Mouse (Mus musculus): ENCODE results near the gene Kansl2. TPM values are rescaled to one million over a fixed set of nuclear protein-coding genes. Genes with fewer than 3 reads are reported as not detected.

The Kansl2 gene
- polyA plus RNA-seq, 1 experiment from 2014 or later: 144 TPM

DNA sequence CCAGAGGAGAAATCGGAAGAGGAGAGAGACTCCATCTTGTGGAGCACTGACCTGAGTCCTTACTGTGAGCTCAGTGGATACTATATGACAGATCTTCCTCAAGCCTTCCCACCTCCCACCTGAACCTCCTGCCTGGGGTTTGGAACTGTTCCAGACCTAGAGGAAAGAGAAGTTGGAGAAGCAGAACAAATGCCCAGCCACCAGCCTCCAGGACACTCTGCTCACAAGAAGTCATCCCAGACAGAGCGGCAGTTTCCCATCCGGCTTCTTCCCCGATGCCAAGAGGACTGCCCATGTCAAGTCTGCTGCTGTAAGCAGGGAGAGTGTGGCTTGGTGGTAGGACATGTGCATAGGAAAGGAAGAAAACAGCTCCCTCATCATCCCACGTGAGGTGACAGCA, 57.8 kb downstream of the Kansl2 start:
- H3K36me3 ChIP-seq (replicated peaks): no peaks in the 10 kb centered on the region
- no peak overlapping the region for H3K27ac ChIP-seq
- no peaks in the 10 kb centered on the region for H3K4me1 ChIP-seq
- 82% methylated on average over 5 of the region's 5 CpGs for WGBS
- H3K4me3 ChIP-seq: no peak overlapping the region
- no peak for DNase-seq (ENCODE audit: extremely low spot score, low spot score)
- H3K27me3 ChIP-seq (ENCODE audit: poor library complexity, severe bottlenecking): no peaks in the 10 kb centered on the region
- H3K9me3 ChIP-seq: no peaks in the 10 kb centered on the region

DNA sequence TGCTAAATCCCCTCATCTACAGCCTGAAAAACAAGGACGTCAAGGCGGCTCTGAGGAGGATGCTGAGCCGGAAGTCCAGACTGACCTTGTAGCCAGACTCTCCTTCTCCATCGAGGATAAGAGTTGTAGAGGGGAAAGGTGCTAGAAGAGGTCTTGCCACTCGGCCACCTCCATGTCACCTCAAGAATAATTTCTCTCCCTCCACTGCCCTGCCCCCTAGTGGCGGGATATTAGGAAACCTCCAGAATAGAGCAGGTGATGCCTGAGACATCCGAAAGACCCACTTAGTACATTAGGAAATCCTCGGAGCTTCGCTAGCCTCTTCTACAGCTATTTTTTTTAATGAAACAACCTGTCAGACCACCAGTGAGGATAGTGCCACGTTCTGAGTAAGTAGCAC, 58.7 kb downstream of the Kansl2 start:
- no peaks in the 10 kb centered on the region for H3K27me3 ChIP-seq (ENCODE audit: poor library complexity, severe bottlenecking)
- no peaks in the 10 kb centered on the region for H3K9me3 ChIP-seq
- no peaks in the 10 kb centered on the region for H3K36me3 ChIP-seq (replicated peaks)
- H3K27ac ChIP-seq: no peak overlapping the region
- 59% methylated on average over 10 of the region's 10 CpGs for WGBS
- H3K4me1 ChIP-seq: no peaks in the 10 kb centered on the region
- H3K4me3 ChIP-seq: no peak overlapping the region
- peak; percentile 21 for DNase-seq (ENCODE audit: extremely low spot score, low spot score)

DNA sequence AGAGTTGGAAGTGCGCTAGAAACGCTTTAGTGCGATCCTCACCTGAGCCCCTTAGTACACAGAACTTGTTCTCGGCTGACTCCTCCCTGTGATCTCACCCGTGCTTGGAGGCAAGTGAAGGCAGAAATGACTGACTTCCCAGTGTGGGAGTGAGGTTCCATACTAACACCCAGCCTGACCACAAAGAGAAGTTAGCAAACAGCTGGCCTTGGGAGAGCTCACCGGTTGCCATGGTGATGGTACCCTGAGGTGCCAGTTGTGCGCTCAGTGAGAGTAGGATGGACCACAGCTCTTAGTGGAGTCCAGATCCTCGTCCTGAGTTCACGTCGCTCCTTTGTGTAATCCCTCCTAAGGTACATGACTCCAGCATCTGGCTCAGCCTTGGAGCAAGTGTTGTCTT, 59.1 kb downstream of the Kansl2 start:
- Histone ChIP-seq H3K4me1 (no peaks in the 10 kb centered on the region), H3K9me3 (no peaks in the 10 kb centered on the region), H3K27me3 (ENCODE audit: poor library complexity, severe bottlenecking) (no peaks in the 10 kb centered on the region), H3K4me3 (no peak overlapping the region), H3K27ac (no peak overlapping the region), H3K36me3 (replicated peaks) (no peaks in the 10 kb centered on the region)
- 87% methylated on average over 10 of the region's 10 CpGs for WGBS
- no peak for DNase-seq (ENCODE audit: extremely low spot score, low spot score)

DNA sequence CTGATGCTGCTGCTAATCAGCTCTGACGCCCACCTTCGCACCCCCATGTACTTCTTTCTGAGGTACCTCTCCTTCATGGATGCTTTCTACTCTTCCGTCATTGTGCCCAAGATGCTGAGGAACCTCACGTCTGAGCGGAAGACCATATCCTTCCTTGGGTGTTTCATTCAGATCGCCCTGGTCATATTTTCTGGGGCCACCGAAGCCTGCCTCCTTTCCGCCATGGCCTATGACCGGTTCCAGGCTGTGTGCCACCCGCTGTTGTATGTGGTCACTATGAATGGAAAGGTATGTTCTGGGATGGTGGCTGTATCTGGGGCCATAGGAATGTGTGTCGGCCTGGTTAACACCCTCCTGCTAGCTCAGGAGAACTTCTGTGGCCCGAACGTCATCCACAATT, 62.5 kb downstream of the Kansl2 start:
- Histone ChIP-seq H3K27me3 (ENCODE audit: poor library complexity, severe bottlenecking) (no peaks in the 10 kb centered on the region), H3K9me3 (no peaks in the 10 kb centered on the region), H3K4me3 (no peak overlapping the region), H3K27ac (no peak overlapping the region), H3K36me3 (replicated peaks) (no peaks in the 10 kb centered on the region), H3K4me1 (no peaks in the 10 kb centered on the region)
- 90% methylated on average over 13 of the region's 13 CpGs for WGBS
- no peak for DNase-seq (ENCODE audit: extremely low spot score, low spot score)

DNA sequence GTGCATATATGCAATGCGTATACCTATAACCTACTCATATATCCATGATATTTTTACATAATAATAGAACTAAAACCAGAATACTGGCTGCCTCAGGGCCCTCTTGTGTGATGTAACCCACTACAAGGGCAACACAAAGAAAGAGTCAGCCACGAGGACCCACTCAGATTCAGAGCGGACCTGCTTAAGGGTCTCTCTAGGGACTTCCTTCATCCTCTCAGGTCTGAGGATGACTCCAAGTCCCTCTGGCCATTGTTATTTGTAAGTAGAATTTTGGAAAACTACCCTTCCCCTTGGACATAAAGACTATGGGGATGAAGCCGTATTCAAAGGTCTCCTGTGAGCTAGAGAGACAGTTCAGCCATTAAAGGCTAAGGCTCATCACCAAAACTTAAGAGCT, 64.5 kb downstream of the Kansl2 start, which contains the start of gene OR5BS1P:
Gene OR5BS1P, plus strand, starts transcription at position 301 of the 400 bp plus-strand sequence.
- WGBS: 91% methylated on average over 4 of the region's 4 CpGs
- Histone ChIP-seq H3K4me3 (no peak within 1 kb of the TSS), H3K27ac (no peak within 1 kb of the TSS), H3K4me1 (no peaks in the 10 kb centered on the region), H3K27me3 (ENCODE audit: poor library complexity, severe bottlenecking) (no peaks in the 10 kb centered on the region), H3K36me3 (replicated peaks) (no peaks in the 10 kb centered on the region), H3K9me3 (no peaks in the 10 kb centered on the region)
- no peak for DNase-seq (ENCODE audit: extremely low spot score, low spot score)

Small RNA genes lying within 50 kb of the gene (microRNA-seq; reads per million reads assigned to microRNA genes)
- gene Mir1291: 0.90 reads per million

Other genes starting within 250 kb of the Kansl2 start
- gene Zfp641, start 238.1 kb downstream of the Kansl2 start, polyA plus RNA-seq (2016; fragmentation: Nextera tagmentation; extraction: Ambion mirVana): 0.47 and 0.58 TPM in 2 replicates
- gene Olfr285, start 216.9 kb downstream of the Kansl2 start, polyA plus RNA-seq (2016; fragmentation: Nextera tagmentation; extraction: Ambion mirVana): not detected in 2 replicates
- not detected in 2 replicates for gene Olfr284, start 193.3 kb downstream of the Kansl2 start, polyA plus RNA-seq (2016; fragmentation: Nextera tagmentation; extraction: Ambion mirVana)
- gene Olfr283, start 153.3 kb downstream of the Kansl2 start, polyA plus RNA-seq (2016; fragmentation: Nextera tagmentation; extraction: Ambion mirVana): not detected in 2 replicates
- gene Olfr282, start 103.0 kb downstream of the Kansl2 start, polyA plus RNA-seq (2016; fragmentation: Nextera tagmentation; extraction: Ambion mirVana): not detected in 2 replicates
- gene Olfr281, start 81.7 kb downstream of the Kansl2 start, polyA plus RNA-seq (2016; fragmentation: Nextera tagmentation; extraction: Ambion mirVana): not detected in 2 replicates
- not detected in 2 replicates for gene OR5BS1P, start 64.4 kb downstream of the Kansl2 start, polyA plus RNA-seq (2016; fragmentation: Nextera tagmentation; extraction: Ambion mirVana)
- 0.49 TPM in 1 of 2 replicates, not detected in the other for gene Lalba, start 51.5 kb downstream of the Kansl2 start, polyA plus RNA-seq (2016; fragmentation: Nextera tagmentation; extraction: Ambion mirVana)
- gene Olfr279, start 41.9 kb downstream of the Kansl2 start, polyA plus RNA-seq (2016; fragmentation: Nextera tagmentation; extraction: Ambion mirVana): not detected in 2 replicates
- 59.8 and 62.0 TPM in 2 replicates for gene Ccnt1, start 36.7 kb upstream of the Kansl2 start, polyA plus RNA-seq (2016; fragmentation: Nextera tagmentation; extraction: Ambion mirVana)
- gene 4930415O20Rik, start 36.7 kb upstream of the Kansl2 start, polyA plus RNA-seq (2016; fragmentation: Nextera tagmentation; extraction: Ambion mirVana): 0.29 TPM in 1 of 2 replicates, not detected in the other
- 9.4 and 11.9 TPM in 2 replicates for gene Adcy6, start 75.8 kb upstream of the Kansl2 start, polyA plus RNA-seq (2016; fragmentation: Nextera tagmentation; extraction: Ambion mirVana)
- 19.9 and 21.7 TPM in 2 replicates for gene Cacnb3, start 96.6 kb upstream of the Kansl2 start, polyA plus RNA-seq (2016; fragmentation: Nextera tagmentation; extraction: Ambion mirVana)
- gene Ddx23, start 128.6 kb upstream of the Kansl2 start, polyA plus RNA-seq (2016; fragmentation: Nextera tagmentation; extraction: Ambion mirVana): 27.3 and 28.5 TPM in 2 replicates
- 1.8 and 2.2 TPM in 2 replicates for gene Rnd1, start 143.2 kb upstream of the Kansl2 start, polyA plus RNA-seq (2016; fragmentation: Nextera tagmentation; extraction: Ambion mirVana)
- 0.86 and 0.90 TPM in 2 replicates for gene Ccdc65, start 173.9 kb upstream of the Kansl2 start, polyA plus RNA-seq (2016; fragmentation: Nextera tagmentation; extraction: Ambion mirVana)
- gene Fkbp11, start 193.9 kb upstream of the Kansl2 start, polyA plus RNA-seq (2016; fragmentation: Nextera tagmentation; extraction: Ambion mirVana): 16.7 and 17.1 TPM in 2 replicates
- gene Arf3, start 228.9 kb upstream of the Kansl2 start, polyA plus RNA-seq (2016; fragmentation: Nextera tagmentation; extraction: Ambion mirVana): 42.1 and 42.5 TPM in 2 replicates
- 0.12 and 0.33 TPM in 2 replicates for gene Wnt10b, start 243.9 kb upstream of the Kansl2 start, polyA plus RNA-seq (2016; fragmentation: Nextera tagmentation; extraction: Ambion mirVana)

All from forebrain, embryonic 10.5 days (tissue).